26 mouse cellular contexts compared by ENCODE assay signal in genomic region chr9:121802747-121803146, GRCm38 (mm10). TPM values are rescaled to one million over a fixed set of nuclear protein-coding genes. Genes with fewer than 3 reads are reported as not detected.
DNase-seq lines count a peak whose midpoint lies in the region; ATAC-seq lines count a peak whose summit lies in the region.
"Had no signal": no experiment of that assay in that cellular context is flagged by ENCODE, and none has a peak within 500 bp of the region (broad histone marks: within the 10 kb centered on the region; RNA-seq: fewer than 3 reads in every experiment).

No protein-coding gene starts in this region.

- ATAC-seq in forebrain, embryonic 15.5 days (replicated peaks): no peak
- ATAC-seq in megakaryocyte, adult 5-6 weeks (ENCODE audit: poor library complexity, severe bottlenecking): no peak
- ATAC-seq in megakaryocyte progenitor cell, adult 5-6 weeks (replicated peaks; ENCODE audit: poor library complexity): peak; percentile 51
- ATAC-seq: forebrain, embryonic 13.5 days; forebrain, postnatal 0 days; Patski had no signal

- DNase-seq in forebrain, embryonic 10.5 days (ENCODE audit: extremely low spot score, low spot score): no peak
- no peak for DNase-seq in ovary, postnatal 10 days (ENCODE audit: low spot score)
- no peak for DNase-seq in heart, postnatal 14 days
- DNase-seq: adrenal gland, postnatal 10 days; adrenal gland, postnatal 36 days; cerebellum, adult 18-20 months; cerebellum, adult 9-10 months; cerebellum, postnatal 14 days; embryo, embryonic 11 days; forebrain, postnatal 0 days; gastrocnemius, adult 2 months; gastrocnemius, postnatal 14 days; heart, adult 11 months; heart, postnatal 36 days had no signal

- 0 out of 2 replicates have a peak, but pooled peaks cover 4% of the 10 kb centered on the region for H3K27me3 ChIP-seq in forebrain, embryonic 10.5 days (ENCODE audit: poor library complexity, severe bottlenecking)
- H3K27me3 ChIP-seq in forebrain, embryonic 15.5 days: no peaks in the 10 kb centered on the region
- H3K27me3 ChIP-seq in megakaryocyte, embryonic 14.5 days (replicated peaks): peaks cover 50% of the 10 kb centered on the region
- H3K27me3 ChIP-seq: forebrain, embryonic 13.5 days had no signal

- 82% methylated on average over 7 of the region's 7 CpGs for WGBS in forebrain, embryonic 10.5 days
- 88% methylated on average over 7 of the region's 7 CpGs for WGBS in forebrain, embryonic 15.5 days

- no peak overlapping the region for H3K4me3 ChIP-seq in forebrain, embryonic 10.5 days
- no peak overlapping the region for H3K4me3 ChIP-seq in forebrain, embryonic 15.5 days
- peak overlapping the region; percentile 78 for H3K4me3 ChIP-seq in megakaryocyte, embryonic 14.5 days (replicated peaks)
- H3K4me3 ChIP-seq: embryonic facial prominence, embryonic 10.5 days; embryonic facial prominence, embryonic 13.5 days; erythroblast, embryonic 14.5 days; forebrain, embryonic 13.5 days; gastrocnemius, adult 2 months had no signal

- no peak overlapping the region for H3K4me2 ChIP-seq in forebrain, embryonic 15.5 days (replicated peaks)
- H3K4me2 ChIP-seq: embryonic facial prominence, embryonic 13.5 days; forebrain, embryonic 13.5 days; heart, embryonic 11.5 days; hindbrain, embryonic 14.5 days had no signal

- peaks cover 45% of the 10 kb centered on the region for H3K4me1 ChIP-seq in forebrain, embryonic 10.5 days
- H3K4me1 ChIP-seq in forebrain, embryonic 15.5 days: peaks cover under 1% of the 10 kb centered on the region; the same call in 1 of the 2 replicates
- peaks cover 60% of the 10 kb centered on the region for H3K4me1 ChIP-seq in megakaryocyte, embryonic 14.5 days

- H3K27ac ChIP-seq in forebrain, embryonic 10.5 days: 0 out of 2 replicates have a peak overlapping the region, but pooled peaks have one; percentile 7
- H3K27ac ChIP-seq in forebrain, embryonic 15.5 days (replicated peaks): no peak overlapping the region
- H3K27ac ChIP-seq: embryonic facial prominence, embryonic 10.5 days; embryonic facial prominence, embryonic 13.5 days; forebrain, embryonic 13.5 days; gastrocnemius, adult 2 months; hindbrain, embryonic 14.5 days had no signal

- H3K9ac ChIP-seq in forebrain, embryonic 15.5 days (replicated peaks): no peak overlapping the region
- H3K9ac ChIP-seq: embryonic facial prominence, embryonic 13.5 days; forebrain, embryonic 13.5 days; forebrain, postnatal 0 days; hindbrain, embryonic 14.5 days had no signal

- intact Hi-C loops in heart, postnatal 14 days (cut with DNase I): no loop called here

- H3K36me3 ChIP-seq in forebrain, embryonic 10.5 days (replicated peaks): no peaks in the 10 kb centered on the region
- no peaks in the 10 kb centered on the region for H3K36me3 ChIP-seq in forebrain, embryonic 15.5 days
- no peaks in the 10 kb centered on the region for H3K36me3 ChIP-seq in megakaryocyte, embryonic 14.5 days (replicated peaks; ENCODE audit: low read length)
- H3K36me3 ChIP-seq: embryonic facial prominence, embryonic 10.5 days; embryonic facial prominence, embryonic 13.5 days had no signal

- no peaks in the 10 kb centered on the region for H3K9me3 ChIP-seq in forebrain, embryonic 10.5 days
- H3K9me3 ChIP-seq in forebrain, embryonic 15.5 days: no peaks in the 10 kb centered on the region
- no peaks in the 10 kb centered on the region for H3K9me3 ChIP-seq in megakaryocyte, embryonic 14.5 days
- H3K9me3 ChIP-seq: embryonic facial prominence, embryonic 10.5 days; embryonic facial prominence, embryonic 13.5 days; forebrain, embryonic 13.5 days had no signal

RNA-seq across cellular contexts. Expression of gene Hhatl, which starts 10.4 kb away (rescaled TPM):
- not detected in 2 replicates for polyA plus RNA-seq in forebrain, embryonic 10.5 days (2016; fragmentation: Nextera tagmentation; extraction: Ambion mirVana)
- 0.25 TPM in 1 of 2 replicates, not detected in the other for polyA plus RNA-seq in forebrain, embryonic 15.5 days (2015; fragmentation: Nextera tagmentation; extraction: Ambion mirVana)
- not detected in 2 replicates for polyA plus RNA-seq in megakaryocyte, embryonic 14.5 days (2012; ENCODE audit: insufficient read depth, low replicate concordance)
- not detected in 2 replicates for total RNA-seq in megakaryocyte, adult 5-6 weeks (2015)
- total RNA-seq in megakaryocyte, adult 5-6 weeks (2017): not detected in 2 replicates
- total RNA-seq in megakaryocyte progenitor cell, adult 5-6 weeks (2015): not detected in 2 replicates
- total RNA-seq in megakaryocyte progenitor cell, adult 5-6 weeks (2017): not detected in 2 replicates
- total RNA-seq in heart, postnatal 14 days (2021): 100 to 1,000 TPM; 118 to 123 TPM
- total RNA-seq: adrenal gland, adult 18-20 months; adrenal gland, postnatal 36 days had no signal
- polyA plus RNA-seq: embryonic facial prominence, embryonic 10.5 days; erythroblast, embryonic 14.5 days; hindbrain, embryonic 14.5 days; Patski had no signal

RNA-seq across cellular contexts. Expression of gene Klhl40, which starts 25.3 kb away (rescaled TPM):
- 0.12 TPM in 1 of 2 replicates, not detected in the other for polyA plus RNA-seq in forebrain, embryonic 10.5 days (2016; fragmentation: Nextera tagmentation; extraction: Ambion mirVana)
- 0.50 and 0.69 TPM in 2 replicates for polyA plus RNA-seq in forebrain, embryonic 15.5 days (2015; fragmentation: Nextera tagmentation; extraction: Ambion mirVana)
- not detected in 2 replicates for polyA plus RNA-seq in megakaryocyte, embryonic 14.5 days (2012; ENCODE audit: insufficient read depth, low replicate concordance)
- total RNA-seq in megakaryocyte, adult 5-6 weeks (2015): not detected in 2 replicates
- not detected in 2 replicates for total RNA-seq in megakaryocyte, adult 5-6 weeks (2017)
- not detected in 2 replicates for total RNA-seq in megakaryocyte progenitor cell, adult 5-6 weeks (2015)
- 0.17 TPM in 1 of 2 replicates, not detected in the other for total RNA-seq in megakaryocyte progenitor cell, adult 5-6 weeks (2017)
- 1 to 10 TPM; 6.7 to 6.8 TPM for total RNA-seq in heart, postnatal 14 days (2021)
- polyA plus RNA-seq: erythroblast, embryonic 14.5 days; Patski had no signal

RNA-seq across cellular contexts. Expression of gene Ccdc13, which starts 36.5 kb away (rescaled TPM):
- polyA plus RNA-seq in forebrain, embryonic 10.5 days (2016; fragmentation: Nextera tagmentation; extraction: Ambion mirVana): 2.6 and 2.7 TPM in 2 replicates
- polyA plus RNA-seq in forebrain, embryonic 15.5 days (2015; fragmentation: Nextera tagmentation; extraction: Ambion mirVana): 1.9 and 3.0 TPM in 2 replicates
- 0.34 TPM in 1 of 2 replicates, not detected in the other for polyA plus RNA-seq in megakaryocyte, embryonic 14.5 days (2012; ENCODE audit: insufficient read depth, low replicate concordance)
- not detected in 2 replicates for total RNA-seq in megakaryocyte, adult 5-6 weeks (2015)
- total RNA-seq in megakaryocyte, adult 5-6 weeks (2017): not detected in 2 replicates
- total RNA-seq in megakaryocyte progenitor cell, adult 5-6 weeks (2015): 0.42 TPM in 1 of 2 replicates, not detected in the other
- not detected in 2 replicates for total RNA-seq in megakaryocyte progenitor cell, adult 5-6 weeks (2017)
- total RNA-seq in heart, postnatal 14 days (2021): under 1 TPM in 1 of 2 experiments, not detected in 1; 0.38 TPM
- total RNA-seq: heart, postnatal 36 days had no signal
- polyA plus RNA-seq: erythroblast, embryonic 14.5 days had no signal

RNA-seq across cellular contexts. Expression of gene Zfp651, which starts 43.6 kb away (rescaled TPM):
- polyA plus RNA-seq in forebrain, embryonic 10.5 days (2016; fragmentation: Nextera tagmentation; extraction: Ambion mirVana): 4.1 and 4.8 TPM in 2 replicates
- 20.1 and 20.6 TPM in 2 replicates for polyA plus RNA-seq in forebrain, embryonic 15.5 days (2015; fragmentation: Nextera tagmentation; extraction: Ambion mirVana)
- 1.9 and 2.9 TPM in 2 replicates for polyA plus RNA-seq in megakaryocyte, embryonic 14.5 days (2012; ENCODE audit: insufficient read depth, low replicate concordance)
- not detected in 2 replicates for total RNA-seq in megakaryocyte, adult 5-6 weeks (2015)
- total RNA-seq in megakaryocyte, adult 5-6 weeks (2017): not detected in 2 replicates
- total RNA-seq in megakaryocyte progenitor cell, adult 5-6 weeks (2015): 0.05 and 0.62 TPM in 2 replicates
- total RNA-seq in megakaryocyte progenitor cell, adult 5-6 weeks (2017): 0.24 TPM in 1 of 2 replicates, not detected in the other
- 10 to 100 TPM; 89.4 to 91.9 TPM for total RNA-seq in heart, postnatal 14 days (2021)

RNA-seq across cellular contexts. Expression of gene Higd1a, which starts 55.4 kb away (rescaled TPM):
- polyA plus RNA-seq in forebrain, embryonic 10.5 days (2016; fragmentation: Nextera tagmentation; extraction: Ambion mirVana): 229 and 238 TPM in 2 replicates
- polyA plus RNA-seq in forebrain, embryonic 15.5 days (2015; fragmentation: Nextera tagmentation; extraction: Ambion mirVana): 124 and 129 TPM in 2 replicates
- polyA plus RNA-seq in megakaryocyte, embryonic 14.5 days (2012; ENCODE audit: insufficient read depth, low replicate concordance): 42.4 and 57.7 TPM in 2 replicates
- total RNA-seq in megakaryocyte, adult 5-6 weeks (2015): 64.0 and 80.3 TPM in 2 replicates
- 9.5 and 13.5 TPM in 2 replicates for total RNA-seq in megakaryocyte, adult 5-6 weeks (2017)
- 89.9 and 101 TPM in 2 replicates for total RNA-seq in megakaryocyte progenitor cell, adult 5-6 weeks (2015)
- total RNA-seq in megakaryocyte progenitor cell, adult 5-6 weeks (2017): 14.1 and 21.7 TPM in 2 replicates
- 100 to 1,000 TPM; 203 to 224 TPM for total RNA-seq in heart, postnatal 14 days (2021)

Comparison
In these comparisons a context has a peak if more than half of its experiments do, and no peak if none do; other contexts are left out.
1. RNA of gene Hhatl, which starts 10.4 kb away (total RNA-seq): 118 to 123 TPM in heart, postnatal 14 days; not detected in megakaryocyte, adult 5-6 weeks and not detected in megakaryocyte progenitor cell, adult 5-6 weeks; every median in the first group is over 100 times any median in the second.
2. RNA of gene Klhl40, which starts 25.3 kb away (total RNA-seq): 6.7 to 6.8 TPM in heart, postnatal 14 days; not detected in megakaryocyte, adult 5-6 weeks and 0.17 TPM in megakaryocyte progenitor cell, adult 5-6 weeks; every median in the first group is over 4 times any median in the second.